Mouse (Mus musculus) left cerebral cortex, postnatal 14 days (tissue): ENCODE data around the gene Asl. TPM values are rescaled to one million over a fixed set of nuclear protein-coding genes. Genes with fewer than 3 reads are reported as not detected.
"Not testable (repeated sequence)": the region's sequence is repeated elsewhere in the genome, so short reads cannot be mapped to it uniquely, and the experiment has no call there.

Experiments
- DNase-seq, 2 experiments: peaks; one replicate each; pipeline ENCODE4 v3.0.0; 2021 to 2022; ENCODE audit warnings: low spot score in 2 of 2, mixed read lengths in 1 of 2
- intact Hi-C: fragments of 180-260 bp; cut with DNase I; formaldehyde crosslinking; loops from one replicate; pipeline ENCODE4 v1.15.1; 2025
- total RNA-seq, 2 experiments: library from RNA; stranded (reverse); gene quantifications; 2 replicates each; pipeline ENCODE4 v1.2.3; 2021

Asl gene
- total RNA-seq, 2 experiments from 2014 or later = 14.7 to 19.8 TPM

DNA sequence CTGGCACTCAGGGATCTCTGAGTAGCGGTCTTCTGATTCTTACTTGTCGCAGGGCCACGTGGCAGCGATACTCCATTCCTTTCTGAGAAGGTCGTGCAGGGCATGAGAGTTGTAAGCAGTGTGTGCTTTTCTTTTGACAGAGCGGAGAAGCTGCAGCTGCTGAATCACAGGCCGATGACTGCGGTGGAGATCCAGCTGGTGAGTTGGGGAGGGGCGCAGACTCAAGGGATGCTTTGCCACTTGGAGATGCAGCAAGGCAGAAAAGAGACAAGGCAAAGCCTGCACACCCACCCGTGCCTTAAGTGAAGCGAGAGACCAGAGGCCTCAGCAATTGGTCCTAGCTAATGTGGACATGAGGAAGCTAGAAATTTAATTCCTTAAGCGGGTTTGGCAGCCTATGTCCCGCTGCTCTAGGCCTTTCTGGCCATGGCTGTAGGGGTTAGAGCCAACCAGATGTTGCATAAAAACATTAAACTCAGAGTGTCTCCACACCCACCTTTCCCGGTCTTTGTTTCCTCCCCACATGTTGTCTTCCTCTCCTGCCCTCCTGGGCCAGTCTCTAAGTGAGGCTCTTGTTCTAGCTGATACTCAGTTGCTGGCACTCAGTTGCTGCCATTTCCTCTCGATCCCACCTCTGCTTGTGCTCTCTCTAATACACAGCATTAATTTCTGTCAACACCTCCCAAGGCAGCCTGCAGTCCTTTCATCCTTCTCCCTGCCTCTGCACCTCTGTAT, 19.9 kb upstream of the Asl start:
- no peak for DNase-seq
- intact Hi-C loops = no loop called here

DNA sequence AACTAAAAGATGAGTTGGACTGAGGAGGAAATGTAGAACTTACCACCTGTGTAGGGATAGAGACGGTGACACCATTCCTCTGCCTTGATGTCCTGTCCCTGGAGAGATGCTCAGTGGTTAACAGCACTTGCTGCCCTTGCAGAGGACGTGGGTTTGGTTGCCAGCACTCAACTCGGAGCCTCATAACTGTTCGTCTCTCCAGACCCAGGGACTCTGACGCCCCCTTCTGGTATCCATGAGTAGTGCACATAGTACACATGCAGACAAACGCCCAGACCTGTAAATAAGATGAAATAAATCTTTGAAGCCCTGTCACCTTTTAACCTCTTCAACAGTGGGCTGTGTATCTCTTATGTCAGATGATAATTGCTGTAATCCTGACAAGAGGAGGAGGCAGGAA, 18.0 kb upstream of the Asl start:
- intact Hi-C loops = no loop called here
- DNase-seq = no peak

DNA sequence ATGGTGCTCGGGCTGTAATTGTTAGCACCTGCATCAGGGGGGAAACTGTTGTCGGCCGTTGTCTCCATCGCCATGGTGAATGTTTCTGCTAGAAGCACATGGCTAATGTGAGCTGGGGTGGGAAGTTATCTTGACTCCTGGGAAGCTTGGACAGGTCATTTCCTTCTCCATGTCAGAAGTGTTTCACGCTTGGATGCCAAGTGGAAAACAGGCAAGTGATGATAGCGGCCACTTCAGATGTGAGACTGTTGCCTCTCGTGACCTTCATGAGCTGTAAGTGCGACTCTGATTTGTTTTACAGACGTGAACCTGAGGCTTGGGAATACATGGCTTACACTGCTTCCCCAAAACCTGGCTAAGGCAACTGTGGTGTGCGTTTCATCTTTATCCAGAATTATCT, 17.5 kb upstream of the Asl start:
- intact Hi-C loops = no loop called here
- DNase-seq = no peak

GRCm38 (mm10) chr5:130046100-130046499, 17.1 kb upstream of the Asl start:
- intact Hi-C loops = no loop called here
- DNase-seq = no peak

GRCm38 (mm10) chr5:130044201-130044695, 15.2 kb upstream of the Asl start:
- peak; percentile 48 to 71 for DNase-seq
- intact Hi-C loops = loop anchor here (5.0 kb wide), 1 partner anchor 93 kb away; no protein-coding TSS in a partner anchor

- intact Hi-C loops = loop anchor here (5.0 kb wide), 1 partner anchor 94 kb away; no protein-coding TSS in a partner anchor
These were observed 14.7 kb upstream of the Asl start for GRCm38 (mm10) chr5:130043741-130044140.

DNA sequence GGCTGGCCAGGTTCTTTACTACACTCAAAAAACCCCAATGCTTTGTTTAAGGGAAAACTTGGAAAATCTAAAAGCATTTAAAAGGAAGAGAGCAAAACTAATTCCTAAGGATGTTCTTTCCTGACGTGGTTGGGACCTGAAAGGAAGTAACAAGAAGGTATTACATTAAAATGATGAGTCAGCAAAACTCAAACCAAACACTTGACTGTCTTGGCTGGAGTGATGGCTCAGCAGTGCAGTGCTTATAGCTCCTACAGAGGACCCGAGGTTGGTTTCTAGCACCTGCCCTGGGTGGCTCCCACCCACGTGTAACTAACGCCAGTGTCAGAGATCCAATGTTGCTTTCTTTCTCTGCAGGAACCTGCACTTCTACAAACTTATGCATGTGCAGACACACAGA, 12.2 kb upstream of the Asl start:
- intact Hi-C loops = loop anchor here (5.0 kb wide), 1 partner anchor 96 kb away; no protein-coding TSS in a partner anchor
- DNase-seq = no peak

More at GRCm38 (mm10) chr5:130043741-130044140, 14.7 kb upstream of the Asl start:
- no peak for DNase-seq

- no peak for DNase-seq
- intact Hi-C loops = loop anchor here (5.0 kb wide), 1 partner anchor 97 kb away; no protein-coding TSS in a partner anchor
These were observed 11.8 kb upstream of the Asl start for GRCm38 (mm10) chr5:130040797-130041196.

DNA sequence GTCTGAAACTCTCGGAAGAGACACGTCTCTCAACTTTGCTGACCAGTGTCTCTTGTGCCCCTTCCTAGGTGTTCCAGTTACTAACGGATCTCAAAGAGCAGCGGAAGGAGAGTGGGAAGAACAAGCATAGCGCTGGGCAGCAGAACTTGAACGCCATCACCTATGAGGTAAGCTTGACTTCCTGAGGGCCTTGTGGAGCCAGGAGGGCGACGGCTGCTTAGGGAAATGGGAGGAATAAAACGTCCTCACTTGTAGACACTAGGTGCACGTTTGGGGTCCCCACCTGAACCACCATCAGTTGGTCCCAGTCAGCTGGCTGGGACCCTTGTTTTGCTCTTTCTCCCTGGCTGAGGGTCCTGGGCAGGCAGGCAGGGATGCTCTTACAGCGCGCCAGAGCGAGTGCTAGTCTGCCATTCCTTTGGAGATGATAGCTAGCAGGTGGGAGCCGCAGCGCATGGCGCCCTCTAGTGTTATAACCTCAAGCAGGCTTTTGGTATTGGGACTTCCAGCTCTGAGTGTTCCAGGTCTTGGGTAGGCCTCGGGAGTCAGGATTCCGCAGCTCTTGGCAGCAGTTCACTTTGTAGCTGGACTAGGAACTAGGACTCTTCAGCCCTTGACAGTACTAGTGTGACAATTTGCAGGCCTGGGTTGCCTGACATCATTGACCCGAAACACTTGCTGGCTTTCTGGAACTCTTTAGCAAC, 8.9 kb upstream of the Asl start:
- intact Hi-C loops = loop anchor here (5.0 kb wide), 1 partner anchor 36 kb away; the partner anchor contains the start of gene Gusb

DNA sequence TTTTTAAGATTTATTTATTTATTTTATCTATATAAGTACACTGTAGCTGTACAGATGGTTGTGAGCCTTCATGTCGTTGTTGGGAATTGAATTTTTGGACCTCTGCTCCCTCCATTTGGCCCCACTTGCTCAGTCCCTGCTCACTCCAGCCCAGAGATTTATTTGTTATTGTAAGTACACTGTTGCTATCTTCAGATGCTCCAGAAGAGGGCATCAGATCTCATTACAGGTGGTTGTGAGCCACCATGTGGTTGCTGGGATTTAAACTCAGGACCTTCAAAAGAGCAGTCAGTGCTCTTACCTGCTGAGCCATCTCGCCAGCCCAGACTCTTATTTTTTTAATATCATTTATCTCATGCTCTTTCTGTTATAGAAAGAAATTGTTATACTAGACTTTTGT, 7.3 kb upstream of the Asl start:
- intact Hi-C loops = loop anchor here (5.0 kb wide), 1 partner anchor 34 kb away; the partner anchor contains the start of gene Gusb
- not testable (repeated sequence) for DNase-seq

More for the DNA sequence above, 8.9 kb upstream of the Asl start:
- peak; percentile 67 to 71 for DNase-seq

GRCm38 (mm10) chr5:130033869-130034268, 4.8 kb upstream of the Asl start:
- intact Hi-C loops = no loop called here
- DNase-seq = no peak

- intact Hi-C loops = no loop called here
- DNase-seq = no peak
These were observed 2.7 kb upstream of the Asl start for GRCm38 (mm10) chr5:130031410-130032390.

DNA sequence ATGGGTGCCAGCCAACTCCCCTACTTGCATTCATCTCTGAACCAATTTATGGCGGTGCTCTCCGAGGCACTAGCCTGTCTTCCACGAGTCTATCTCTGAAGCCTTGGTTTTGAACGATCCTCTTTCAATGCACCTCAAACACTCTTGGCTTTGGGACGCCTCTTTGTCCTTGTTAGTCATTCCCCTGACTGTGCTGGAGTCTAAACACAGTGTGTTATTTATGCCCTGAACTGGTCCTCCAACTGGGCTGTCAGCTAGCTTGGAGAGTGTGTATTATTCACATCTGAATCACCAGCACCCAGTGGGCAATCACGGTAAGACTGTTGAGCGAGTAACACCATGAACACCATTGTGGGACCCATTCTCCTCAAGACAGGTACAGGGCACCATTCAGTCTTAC, 1.4 kb downstream of the Asl start:
- DNase-seq = no peak
- intact Hi-C loops = loop anchor here (10.0 kb wide), 1 partner anchor 227 kb away; the partner anchor contains the start of genes Sbds and Tyw1

GRCm38 (mm10) chr5:130027134-130027533, 1.9 kb downstream of the Asl start:
- intact Hi-C loops = loop anchor here (10.0 kb wide), 1 partner anchor 228 kb away; the partner anchor contains the start of genes Sbds and Tyw1

DNA sequence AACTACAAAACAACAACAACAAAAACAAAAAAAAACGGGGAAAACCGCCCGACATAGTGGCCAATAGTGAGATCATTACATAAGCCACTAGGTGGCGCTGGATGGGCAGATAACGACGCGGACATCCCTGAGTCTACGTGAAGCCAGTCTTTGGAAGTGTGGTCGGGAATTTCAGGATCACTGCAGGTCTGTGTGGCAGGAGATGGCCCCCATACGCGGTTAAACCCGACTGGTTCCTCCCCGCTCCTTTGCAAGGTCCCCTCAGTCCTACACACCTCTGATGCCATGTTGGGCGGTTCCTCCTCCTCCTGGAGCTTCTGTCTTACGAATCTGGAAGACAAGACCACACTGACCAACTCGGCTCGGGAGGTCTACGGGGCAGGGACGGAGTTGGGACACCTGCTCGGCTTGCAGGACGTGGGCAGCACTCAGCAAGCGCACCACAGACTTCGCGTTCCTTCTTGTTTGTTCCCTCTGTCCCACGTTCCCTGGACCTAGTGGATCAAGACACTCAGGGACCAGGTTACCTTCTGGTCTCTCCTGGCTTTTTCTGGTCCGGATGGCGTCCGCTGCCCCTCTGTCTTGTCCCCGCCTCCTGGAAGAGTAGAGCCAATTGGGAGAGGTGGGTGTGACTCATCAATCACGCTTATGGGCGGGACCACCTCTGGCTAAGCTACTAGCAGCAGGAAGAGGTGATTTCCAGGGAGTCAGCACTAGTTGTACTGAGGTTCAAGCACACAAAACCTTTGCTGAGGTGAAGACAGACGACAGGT, 5.1 kb downstream of the Asl start:
- intact Hi-C loops = loop anchor here (5.0 to 10.0 kb wide), 2 partner anchors 113 to 231 kb away; partner anchors contain the start of genes Sbds and Tyw1
- peak; percentile 72 to 81 for DNase-seq

More at GRCm38 (mm10) chr5:130027134-130027533, 1.9 kb downstream of the Asl start:
- DNase-seq = no peak

DNA sequence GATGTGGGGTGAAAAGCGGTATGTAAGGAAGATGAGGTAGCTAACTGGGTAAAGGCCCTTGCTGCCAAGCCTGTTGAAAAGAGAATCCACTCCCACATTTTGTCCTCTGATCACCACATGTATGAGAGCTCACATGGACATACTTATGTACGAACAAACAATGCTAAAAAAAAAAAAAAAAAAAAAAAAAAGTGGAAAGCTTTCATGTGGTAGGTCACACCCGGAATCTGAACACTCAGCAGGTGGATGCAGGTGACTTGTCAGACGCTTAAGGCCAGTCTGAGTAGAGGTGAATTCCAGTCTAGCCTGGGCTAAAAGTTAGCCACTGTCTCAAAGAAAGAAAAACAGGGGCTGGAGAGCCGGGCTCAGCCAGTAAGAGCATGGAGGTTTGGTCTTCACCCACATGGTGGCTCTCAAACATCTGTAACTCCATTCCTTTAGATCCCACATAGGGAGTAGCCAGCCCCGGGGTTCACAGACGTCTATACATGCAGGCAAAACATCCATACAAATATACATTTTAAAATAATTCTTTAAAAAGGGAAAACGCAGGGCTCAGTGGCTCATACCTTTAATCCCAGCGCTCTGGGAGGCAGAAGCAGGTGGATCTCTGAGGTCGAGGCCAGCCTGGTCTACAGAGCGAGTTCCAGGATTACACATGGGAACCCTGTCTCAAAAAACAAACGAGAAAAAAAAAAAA, 5.8 kb downstream of the Asl start:
- intact Hi-C loops = loop anchor here (5.0 to 10.0 kb wide), 2 partner anchors 114 to 232 kb away; partner anchors contain the start of genes Sbds and Tyw1
- no peak for DNase-seq

- intact Hi-C loops = loop anchor here (5.0 to 10.0 kb wide), 2 partner anchors 115 to 232 kb away; partner anchors contain the start of genes Sbds and Tyw1
- no peak for DNase-seq
These were observed 6.7 kb downstream of the Asl start for GRCm38 (mm10) chr5:130022366-130022765.
